Mouse (Mus musculus): ENCODE measurements around the gene Slc25a22. TPM values are rescaled to one million over a fixed set of nuclear protein-coding genes. Genes with fewer than 3 reads are reported as not detected.

Slc25a22 gene
- total and polyA plus RNA-seq, 3 experiments = 6.5 to 31.5 (median 16.1) TPM

GRCm38 (mm10) chr7:141480842-141481497 lies 43.3 kb upstream of the Slc25a22 start (continued):
- no peak for TF ChIP-seq GABPA (IDR thresholded peaks at IDR 0.05; ENCODE audit: insufficient replicate concordance, low read depth, low read length)
- TF ChIP-seq USF1 (IDR thresholded peaks at IDR 0.05; ENCODE audit: low read depth, low read length) = no peak
- 0 out of 2 replicates have a peak, but pooled peaks have one; percentile 49 for TF ChIP-seq RCOR1 (conservative IDR thresholded peaks at IDR 0.05; ENCODE audit: low read depth, low read length)
- TF ChIP-seq IRF4 (IDR thresholded peaks at IDR 0.05; ENCODE audit: low read depth, low read length) = peak; percentile 89
- TF ChIP-seq PAX5 (IDR thresholded peaks at IDR 0.05; ENCODE audit: low read length) = no peak
- TF ChIP-seq CTCF (conservative IDR thresholded peaks at IDR 0.05 in 1 of 2, IDR thresholded peaks at IDR 0.05 in 1 of 2; ENCODE audit: low read depth in 2 of 2, low read length in 2 of 2) = peak; percentile 95
- TF ChIP-seq TBP (conservative IDR thresholded peaks at IDR 0.05; ENCODE audit: low read depth, low read length) = no peak
- 0 out of 2 replicates have a peak, but pooled peaks have one; percentile 11 for TF ChIP-seq JUN (IDR thresholded peaks at IDR 0.05; ENCODE audit: insufficient read depth, low read depth, low read length)
- TF ChIP-seq MXI1 (IDR thresholded peaks at IDR 0.05; ENCODE audit: low read depth, low read length) = peak; percentile 68
- peak; percentile 40; the same call in 1 of the 2 replicates for TF ChIP-seq NRF1 (IDR thresholded peaks at IDR 0.05; ENCODE audit: low read depth, low read length)
- no peak for TF ChIP-seq KAT2A (IDR thresholded peaks at IDR 0.05; ENCODE audit: insufficient replicate concordance, low read length)
- TF ChIP-seq HCFC1 (IDR thresholded peaks at IDR 0.05; ENCODE audit: low read depth, low read length) = peak; percentile 56

GRCm38 (mm10) chr7:141478270-141478748 lies 40.6 kb upstream of the Slc25a22 start:
- dilution Hi-C loops (cut with MboI; ENCODE audit: extremely low pct_ligation_motif_present, extremely low pct_unique_long_range_greater_than_20kb, low sequenced_read_pairs) (no loop called here), in situ Hi-C loops (cut with MboI; ENCODE audit: low pct_ligation_motif_present, low pct_unique_long_range_greater_than_20kb, low sequenced_read_pairs) (no loop called here)
- H3K4me2 ChIP-seq (ENCODE audit: insufficient read depth, low read depth, poor library complexity, severe bottlenecking) = no peak overlapping the region
- no peak overlapping the region for H3K9ac ChIP-seq (ENCODE audit: insufficient read depth, low read depth)
- H3K27me3 ChIP-seq (replicated peaks) = peaks cover 9% of the 10 kb centered on the region
- no peak for DNase-seq (ENCODE audit: extremely low read depth)
- H3K9me3 ChIP-seq (replicated peaks; ENCODE audit: low read length) = no peaks in the 10 kb centered on the region
- peaks cover 19 to 45% of the 10 kb centered on the region in 2 experiments for H3K4me1 ChIP-seq (ENCODE audit: control insufficient read depth in 1 of 2, insufficient read depth in 2 of 2)
- peaks cover 0 to 17% of the 10 kb centered on the region in 2 experiments for H3K36me3 ChIP-seq (replicated peaks in 1 of 2; ENCODE audit: control insufficient read depth in 1 of 2, insufficient read depth in 1 of 2, low read length in 1 of 2)
- H3K27ac ChIP-seq (ENCODE audit: insufficient read depth, low read depth) = no peak overlapping the region
- no peak overlapping the region for H3K4me3 ChIP-seq (replicated peaks in 1 of 3; ENCODE audit: low read depth in 2 of 3, low read length in 2 of 3, poor library complexity in 1 of 3)
- peaks cover 16% of the 10 kb centered on the region for H3K79me2 ChIP-seq (replicated peaks; ENCODE audit: control insufficient read depth, extremely low read depth, insufficient read depth, poor library complexity, severe bottlenecking)
- TF ChIP-seq MAZ (IDR thresholded peaks at IDR 0.05; ENCODE audit: low read depth, low read length) (no peak), MXI1 (IDR thresholded peaks at IDR 0.05; ENCODE audit: low read depth, low read length) (no peak), USF1 (IDR thresholded peaks at IDR 0.05; ENCODE audit: low read depth, low read length) (no peak), ZNF384 (IDR thresholded peaks at IDR 0.05; ENCODE audit: low read depth, low read length) (no peak), SMC3 (IDR thresholded peaks at IDR 0.05; ENCODE audit: low read depth, low read length) (no peak), ZC3H11A (IDR thresholded peaks at IDR 0.05; ENCODE audit: low read depth, low read length) (no peak)

All from CH12.LX (cell line).